Mouse (Mus musculus): ENCODE results near the gene Uso1. TPM values are rescaled to one million over a fixed set of nuclear protein-coding genes. Genes with fewer than 3 reads are reported as not detected.

The Uso1 gene
- total RNA-seq, 1 experiment, result 51.6 TPM

GRCm38 (mm10) chr5:92143665-92144064, 5.9 kb downstream of the Uso1 start:
- no peak for DNase-seq (ENCODE audit: low read depth, low spot score)
- Histone ChIP-seq H3K4me3 (ENCODE audit: insufficient read depth in 1 of 2, low read depth in 1 of 2, low read length in 2 of 2, poor library complexity in 1 of 2, severe bottlenecking in 1 of 2) (no peak overlapping the region), H3K9ac (ENCODE audit: insufficient read depth, low read depth, low read length, poor library complexity, severe bottlenecking) (no peak overlapping the region), H3K4me1 (ENCODE audit: control insufficient read depth in 2 of 2, insufficient read depth in 2 of 2, low read length in 2 of 2, poor library complexity in 1 of 2) (peaks cover 2 to 8% of the 10 kb centered on the region in 2 experiments; a peak in 2 of 4 replicates), H3K27ac (ENCODE audit: insufficient read depth, low read depth, low read length, poor library complexity, severe bottlenecking) (no peak overlapping the region), H3K36me3 (ENCODE audit: control insufficient read depth, insufficient read depth, low read length, poor library complexity, severe bottlenecking) (no peaks in the 10 kb centered on the region), H3K9me3 (ENCODE audit: control insufficient read depth, insufficient read depth, low read depth, low read length) (no peaks in the 10 kb centered on the region)
- in situ Hi-C loops (cut with MboI; ENCODE audit: low sequenced_read_pairs in 2 of 2, unreplicated experiment in 2 of 2), result no loop called here
- TF ChIP-seq MAFK (IDR thresholded peaks at IDR 0.05; ENCODE audit: insufficient read depth, low read depth, low read length), result no peak
- no peak for TF ChIP-seq HCFC1 (IDR thresholded peaks at IDR 0.05; ENCODE audit: borderline replicate concordance, insufficient read depth, low read length)
- no peak for TF ChIP-seq ZNF384 (IDR thresholded peaks at IDR 0.05; ENCODE audit: low read depth, low read length)

- H3K9me3 ChIP-seq (ENCODE audit: control insufficient read depth, insufficient read depth, low read depth, low read length), result no peaks in the 10 kb centered on the region
- peaks cover 2% of the 10 kb centered on the region in 2 experiments; a peak in 1 of 4 replicates for H3K4me1 ChIP-seq (ENCODE audit: control insufficient read depth in 2 of 2, insufficient read depth in 2 of 2, low read length in 2 of 2, poor library complexity in 1 of 2)
- no peaks in the 10 kb centered on the region for H3K36me3 ChIP-seq (ENCODE audit: control insufficient read depth, insufficient read depth, low read length, poor library complexity, severe bottlenecking)
- no peak for DNase-seq (ENCODE audit: low read depth, low spot score)
- TF ChIP-seq CHD2 (IDR thresholded peaks at IDR 0.05; ENCODE audit: low read depth, low read length) (no peak), HCFC1 (IDR thresholded peaks at IDR 0.05; ENCODE audit: borderline replicate concordance, insufficient read depth, low read length) (no peak), ZC3H11A (IDR thresholded peaks at IDR 0.05; ENCODE audit: borderline replicate concordance, low read depth, low read length) (no peak), MAFK (IDR thresholded peaks at IDR 0.05; ENCODE audit: insufficient read depth, low read depth, low read length) (no peak), ZNF384 (IDR thresholded peaks at IDR 0.05; ENCODE audit: low read depth, low read length) (no peak)
- no peak overlapping the region for H3K4me3 ChIP-seq (ENCODE audit: insufficient read depth in 1 of 2, low read depth in 1 of 2, low read length in 2 of 2, poor library complexity in 1 of 2, severe bottlenecking in 1 of 2)
- H3K9ac ChIP-seq (ENCODE audit: insufficient read depth, low read depth, low read length, poor library complexity, severe bottlenecking), result no peak overlapping the region
- H3K27ac ChIP-seq (ENCODE audit: insufficient read depth, low read depth, low read length, poor library complexity, severe bottlenecking), result no peak overlapping the region
- in situ Hi-C loops (cut with MboI; ENCODE audit: low sequenced_read_pairs in 2 of 2, unreplicated experiment in 2 of 2), result no loop called here
Observed at GRCm38 (mm10) chr5:92144954-92145708, 7.4 kb downstream of the Uso1 start.

GRCm38 (mm10) chr5:92148248-92148647, 10.5 kb downstream of the Uso1 start:
- H3K9me3 ChIP-seq (ENCODE audit: control insufficient read depth, insufficient read depth, low read depth, low read length), result no peaks in the 10 kb centered on the region
- TF ChIP-seq CHD2 (IDR thresholded peaks at IDR 0.05; ENCODE audit: low read depth, low read length) (no peak), HCFC1 (IDR thresholded peaks at IDR 0.05; ENCODE audit: borderline replicate concordance, insufficient read depth, low read length) (no peak), MAFK (IDR thresholded peaks at IDR 0.05; ENCODE audit: insufficient read depth, low read depth, low read length) (no peak), ZC3H11A (IDR thresholded peaks at IDR 0.05; ENCODE audit: borderline replicate concordance, low read depth, low read length) (no peak), ZNF384 (IDR thresholded peaks at IDR 0.05; ENCODE audit: low read depth, low read length) (no peak)
- H3K4me3 ChIP-seq (ENCODE audit: insufficient read depth in 1 of 2, low read depth in 1 of 2, low read length in 2 of 2, poor library complexity in 1 of 2, severe bottlenecking in 1 of 2), result no peak overlapping the region

GRCm38 (mm10) chr5:92149330-92149982, 11.7 kb downstream of the Uso1 start:
- no peak overlapping the region for H3K27ac ChIP-seq (ENCODE audit: insufficient read depth, low read depth, low read length, poor library complexity, severe bottlenecking)
- no peaks in the 10 kb centered on the region for H3K4me1 ChIP-seq (ENCODE audit: control insufficient read depth in 2 of 2, insufficient read depth in 2 of 2, low read length in 2 of 2, poor library complexity in 1 of 2)
- in situ Hi-C loops (cut with MboI; ENCODE audit: low sequenced_read_pairs in 2 of 2, unreplicated experiment in 2 of 2), result no loop called here
- H3K9me3 ChIP-seq (ENCODE audit: control insufficient read depth, insufficient read depth, low read depth, low read length), result no peaks in the 10 kb centered on the region
- DNase-seq (ENCODE audit: low read depth, low spot score), result no peak
- H3K36me3 ChIP-seq (ENCODE audit: control insufficient read depth, insufficient read depth, low read length, poor library complexity, severe bottlenecking), result no peaks in the 10 kb centered on the region
- H3K9ac ChIP-seq (ENCODE audit: insufficient read depth, low read depth, low read length, poor library complexity, severe bottlenecking), result no peak overlapping the region
- H3K4me3 ChIP-seq (ENCODE audit: insufficient read depth in 1 of 2, low read depth in 1 of 2, low read length in 2 of 2, poor library complexity in 1 of 2, severe bottlenecking in 1 of 2), result no peak overlapping the region
- TF ChIP-seq ZNF384 (IDR thresholded peaks at IDR 0.05; ENCODE audit: low read depth, low read length) (no peak), ZC3H11A (IDR thresholded peaks at IDR 0.05; ENCODE audit: borderline replicate concordance, low read depth, low read length) (no peak), HCFC1 (IDR thresholded peaks at IDR 0.05; ENCODE audit: borderline replicate concordance, insufficient read depth, low read length) (no peak), MAFK (IDR thresholded peaks at IDR 0.05; ENCODE audit: insufficient read depth, low read depth, low read length) (no peak), CHD2 (IDR thresholded peaks at IDR 0.05; ENCODE audit: low read depth, low read length) (no peak)

More at GRCm38 (mm10) chr5:92148248-92148647, 10.5 kb downstream of the Uso1 start:
- H3K27ac ChIP-seq (ENCODE audit: insufficient read depth, low read depth, low read length, poor library complexity, severe bottlenecking), result no peak overlapping the region
- H3K36me3 ChIP-seq (ENCODE audit: control insufficient read depth, insufficient read depth, low read length, poor library complexity, severe bottlenecking), result no peaks in the 10 kb centered on the region
- H3K4me1 ChIP-seq (ENCODE audit: control insufficient read depth in 2 of 2, insufficient read depth in 2 of 2, low read length in 2 of 2, poor library complexity in 1 of 2), result no peaks in the 10 kb centered on the region
- H3K9ac ChIP-seq (ENCODE audit: insufficient read depth, low read depth, low read length, poor library complexity, severe bottlenecking), result no peak overlapping the region
- in situ Hi-C loops (cut with MboI; ENCODE audit: low sequenced_read_pairs in 2 of 2, unreplicated experiment in 2 of 2), result no loop called here
- DNase-seq (ENCODE audit: low read depth, low spot score), result no peak

Measured in ES-E14 (cell line).